Mouse (Mus musculus): ENCODE measurements around the gene Tuba8.

DNA sequence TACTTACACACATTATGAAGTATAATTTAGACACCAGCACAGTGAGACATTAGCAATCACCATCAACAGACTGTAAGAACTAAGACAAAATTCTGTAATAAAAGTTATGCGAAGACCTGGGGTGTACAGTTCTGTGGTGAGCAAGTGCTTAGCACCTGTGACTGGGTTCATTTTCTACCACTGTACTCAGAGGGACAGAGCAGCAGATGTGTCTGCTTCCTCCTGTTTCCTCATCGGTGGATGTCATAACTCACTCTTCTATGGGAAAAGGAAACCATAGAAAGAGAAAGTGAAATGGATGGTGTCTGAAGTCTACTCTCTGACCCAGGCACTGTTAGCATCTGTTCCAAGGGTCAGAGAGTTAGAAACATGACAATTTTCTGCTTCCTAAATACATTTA is 16.2 kb downstream of the Tuba8 start:
- TF ChIP-seq POLR2A (IDR thresholded peaks at IDR 0.05; ENCODE audit: low read depth, low read length) (no peak), CTCF (conservative IDR thresholded peaks at IDR 0.05; ENCODE audit: insufficient read depth, insufficient read length, low read depth, low read length) (no peak)

All from kidney, adult 2 months (tissue).